Mouse (Mus musculus): ENCODE measurements at regions not wholly inside any gene's neighbourhood (a gene's known extent, or its start where the extent isn't known, plus 50 kb on each side); places are given as distances from the start of the nearest gene placed in this dataset.

DNA sequence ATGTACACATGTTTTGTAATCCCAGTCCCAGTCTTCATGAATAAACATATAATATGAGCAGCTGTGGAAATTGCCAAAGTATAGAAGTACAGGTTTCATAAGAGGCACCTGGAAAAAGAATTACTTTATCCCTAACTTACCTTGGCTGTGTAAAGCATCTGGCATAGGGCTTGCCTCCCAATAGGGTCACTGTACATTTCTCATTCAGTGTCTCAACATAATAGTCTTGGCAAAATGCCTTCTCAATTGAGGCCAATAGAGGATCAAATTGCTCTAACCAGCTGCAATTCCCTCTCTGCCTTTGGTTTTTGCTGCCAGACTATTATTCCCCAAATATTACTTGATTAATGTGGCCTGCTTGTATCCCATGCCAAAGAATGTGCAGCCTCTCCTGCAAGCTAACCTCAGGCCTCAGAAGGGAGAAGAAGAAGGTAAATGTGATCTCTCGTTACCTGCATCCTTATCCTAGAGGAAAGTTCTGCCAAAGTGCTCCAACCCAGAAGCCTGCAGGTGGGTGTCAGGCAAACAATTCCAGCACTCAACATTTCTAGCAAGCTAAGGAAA, 158.2 kb upstream of the Cp start:
- no peak for TF ChIP-seq NRF1 (IDR thresholded peaks at IDR 0.05; ENCODE audit: low read depth, low read length)
- no peak for TF ChIP-seq CTCF (conservative IDR thresholded peaks at IDR 0.05 in 1 of 2, IDR thresholded peaks at IDR 0.05 in 1 of 2; ENCODE audit: low read depth in 2 of 2, low read length in 2 of 2)
- no peak for TF ChIP-seq KAT2A (IDR thresholded peaks at IDR 0.05; ENCODE audit: insufficient replicate concordance, low read length)
- TF ChIP-seq ZKSCAN1 (IDR thresholded peaks at IDR 0.05; ENCODE audit: borderline replicate concordance, low read depth, low read length) = no peak
- TF ChIP-seq HCFC1 (IDR thresholded peaks at IDR 0.05; ENCODE audit: low read depth, low read length) = no peak
- no peak for TF ChIP-seq POLR2A (IDR thresholded peaks at IDR 0.05; ENCODE audit: low read depth, low read length)
- TF ChIP-seq EP300 (IDR thresholded peaks at IDR 0.05; ENCODE audit: low read length) = no peak
- no peak for TF ChIP-seq JUND (conservative IDR thresholded peaks at IDR 0.05; ENCODE audit: low read depth, low read length)
- no peak for TF ChIP-seq BHLHE40 (IDR thresholded peaks at IDR 0.05; ENCODE audit: low read depth, low read length)
- TF ChIP-seq MAFK (IDR thresholded peaks at IDR 0.05; ENCODE audit: insufficient replicate concordance, low read length) = no peak
- TF ChIP-seq MAX (IDR thresholded peaks at IDR 0.05; ENCODE audit: low read length) = no peak
- TF ChIP-seq SMC3 (IDR thresholded peaks at IDR 0.05; ENCODE audit: low read depth, low read length) = no peak
- TF ChIP-seq TCF12 (IDR thresholded peaks at IDR 0.05; ENCODE audit: low read depth, low read length) = no peak
- TF ChIP-seq ZNF384 (IDR thresholded peaks at IDR 0.05; ENCODE audit: low read depth, low read length) = no peak
